26 mouse cellular contexts compared by ENCODE assay signal in genomic region chr13:6503761-6504160, GRCm38 (mm10). TPM values are rescaled to one million over a fixed set of nuclear protein-coding genes. Genes with fewer than 3 reads are reported as not detected.
DNase-seq lines count a peak whose midpoint lies in the region; ATAC-seq lines count a peak whose summit lies in the region.
"Had no signal": no experiment of that assay in that cellular context is flagged by ENCODE, and none has a peak within 500 bp of the region (broad histone marks: within the 10 kb centered on the region; RNA-seq: fewer than 3 reads in every experiment).

No protein-coding gene starts in this region.

- no peak overlapping the region for H3K4me3 ChIP-seq in neural tube, embryonic 15.5 days (replicated peaks)
- H3K4me3 ChIP-seq: embryonic facial prominence, embryonic 10.5 days; embryonic facial prominence, embryonic 12.5 days; forebrain, embryonic 13.5 days; forebrain, embryonic 15.5 days had no signal

- no peaks in the 10 kb centered on the region for H3K27me3 ChIP-seq in neural tube, embryonic 15.5 days (replicated peaks)
- H3K27me3 ChIP-seq: embryonic facial prominence, embryonic 12.5 days; forebrain, embryonic 13.5 days; forebrain, embryonic 15.5 days; Patski had no signal

- whole genome bisulfite sequencing in neural tube, embryonic 15.5 days: 93% methylated on average over 2 of the region's 2 CpGs

- H3K4me1 ChIP-seq in neural tube, embryonic 15.5 days: no peaks in the 10 kb centered on the region
- H3K4me1 ChIP-seq: embryonic facial prominence, embryonic 10.5 days; embryonic facial prominence, embryonic 12.5 days; forebrain, embryonic 13.5 days; forebrain, embryonic 15.5 days had no signal

- no peak overlapping the region for H3K27ac ChIP-seq in neural tube, embryonic 15.5 days (replicated peaks)
- H3K27ac ChIP-seq: embryonic facial prominence, embryonic 10.5 days; embryonic facial prominence, embryonic 12.5 days; forebrain, embryonic 13.5 days; forebrain, embryonic 15.5 days had no signal

- peak; percentile 60 for DNase-seq in 416B (ENCODE audit: low read depth)
- DNase-seq in urinary bladder, postnatal 14 days (ENCODE audit: low spot score): no peak
- no peak for DNase-seq in spleen, postnatal 14 days (ENCODE audit: low spot score in 2 of 2)
- no peak for DNase-seq in ovary, postnatal 36 days (ENCODE audit: low spot score)
- DNase-seq: adrenal gland, adult 8-10 months; adrenal gland, postnatal 14 days; adrenal gland, postnatal 36 days; B cell, adult 2 months; cerebellum, adult 11-12 months; cerebellum, adult 2 months; cerebellum, adult 9-10 months; cerebellum, postnatal 10 days; cerebellum, postnatal 25 days; forebrain, postnatal 0 days had no signal

- no peak overlapping the region for H3K4me2 ChIP-seq in neural tube, embryonic 15.5 days
- H3K4me2 ChIP-seq: embryonic facial prominence, embryonic 12.5 days; forebrain, embryonic 13.5 days; forebrain, embryonic 15.5 days had no signal

- H3K9ac ChIP-seq in neural tube, embryonic 15.5 days (replicated peaks): no peak overlapping the region
- H3K9ac ChIP-seq: embryonic facial prominence, embryonic 12.5 days; forebrain, embryonic 13.5 days; forebrain, embryonic 15.5 days; forebrain, postnatal 0 days had no signal

- H3K9me3 ChIP-seq in neural tube, embryonic 15.5 days (replicated peaks): no peaks in the 10 kb centered on the region
- H3K9me3 ChIP-seq: embryonic facial prominence, embryonic 10.5 days; embryonic facial prominence, embryonic 12.5 days; forebrain, embryonic 13.5 days; forebrain, embryonic 15.5 days; G1E had no signal

- ATAC-seq in common myeloid progenitor, adult 5-6 weeks (replicated peaks; ENCODE audit: low read depth, poor library complexity, severe bottlenecking): peak; percentile 87
- ATAC-seq in hematopoietic stem cell, adult 5-6 weeks (replicated peaks in 1 of 2; ENCODE audit: insufficient read depth in 1 of 2, low FRiP score in 2 of 2, low TSS enrichment in 1 of 2, low read depth in 1 of 2, poor library complexity in 2 of 2, severe bottlenecking in 2 of 2): peak; percentile 59 to 75; a peak in 3 of 4 replicates
- ATAC-seq in megakaryocyte progenitor cell, adult 5-6 weeks (replicated peaks; ENCODE audit: poor library complexity): peak; percentile 96
- no peak for ATAC-seq in neural tube, embryonic 15.5 days (ENCODE audit: low FRiP score)
- ATAC-seq: activated CD4-positive, CD25-positive, alpha-beta regulatory T cell, adult 4 months; CD4-positive, CD25-positive, alpha-beta regulatory T cell, adult 4 months; forebrain, embryonic 13.5 days; forebrain, embryonic 15.5 days; forebrain, postnatal 0 days; Patski had no signal

- H3K36me3 ChIP-seq in neural tube, embryonic 15.5 days: no peaks in the 10 kb centered on the region
- H3K36me3 ChIP-seq: embryonic facial prominence, embryonic 10.5 days; embryonic facial prominence, embryonic 12.5 days; forebrain, embryonic 15.5 days; G1E had no signal

RNA-seq across cellular contexts. Expression of gene Pitrm1, which starts 44.2 kb away (rescaled TPM):
- total RNA-seq in common myeloid progenitor, adult 5-6 weeks (2017): 113 TPM in 2 replicates
- total RNA-seq in hematopoietic stem cell, adult 5-6 weeks (2017): 60.2 and 100 TPM in 2 replicates
- 90.5 and 99.9 TPM in 2 replicates for total RNA-seq in megakaryocyte progenitor cell, adult 5-6 weeks (2015)
- total RNA-seq in megakaryocyte progenitor cell, adult 5-6 weeks (2017): 75.1 and 87.5 TPM in 2 replicates
- 41.7 and 52.6 TPM in 2 replicates for polyA plus RNA-seq in neural tube, embryonic 15.5 days (2015; fragmentation: Nextera tagmentation; extraction: Ambion mirVana)
